Mouse (Mus musculus): Measurements from ENCODE around the gene 5430419D17Rik. TPM values are rescaled to one million over a fixed set of nuclear protein-coding genes. Genes with fewer than 3 reads are reported as not detected.

5430419D17Rik gene
- not detected for total RNA-seq (2022)

DNA sequence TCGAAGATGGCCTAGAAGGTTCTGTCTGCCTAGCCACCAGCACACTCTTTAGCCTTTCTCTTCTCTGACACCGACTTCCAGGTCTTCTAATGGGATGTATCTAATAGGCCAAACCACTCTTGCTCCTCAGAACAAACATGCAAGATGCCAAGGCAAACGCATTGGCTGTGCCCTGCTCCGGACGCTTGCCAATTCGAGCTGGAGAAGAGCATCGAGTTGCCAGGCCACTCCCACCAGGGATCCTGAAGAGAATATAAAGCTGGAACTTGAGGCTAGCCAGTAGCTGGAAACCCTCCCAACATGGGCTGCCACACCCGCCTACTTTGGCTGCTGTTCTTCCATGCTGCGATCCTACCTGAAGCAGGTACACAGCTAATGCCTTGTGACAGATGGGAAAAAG lies at the start of gene 5430419D17Rik:
TSS of gene 5430419D17Rik (plus strand) at position 282 of the 400 bp plus-strand sequence.
- no peak for DNase-seq

DNA sequence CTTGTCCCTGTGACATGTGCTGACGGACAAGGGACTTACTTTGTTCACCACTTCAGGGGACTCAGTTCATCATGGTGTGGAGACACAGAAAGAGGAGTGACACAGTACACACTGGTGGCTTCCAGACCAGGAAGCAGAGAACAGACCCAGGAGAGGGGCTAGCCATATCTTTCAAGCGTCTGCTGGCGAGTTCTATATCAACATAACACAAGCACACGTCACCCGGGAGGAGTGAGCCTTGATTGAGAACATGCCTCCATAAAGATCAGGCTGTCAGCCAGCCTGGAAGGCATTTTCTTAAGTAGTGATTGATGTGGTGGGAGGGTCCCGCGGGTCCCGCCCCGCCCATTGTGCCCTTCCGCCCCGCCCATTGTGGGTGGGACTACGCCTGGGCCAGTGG lies 44.2 kb upstream of the 5430419D17Rik start:
- no peak for DNase-seq

DNA sequence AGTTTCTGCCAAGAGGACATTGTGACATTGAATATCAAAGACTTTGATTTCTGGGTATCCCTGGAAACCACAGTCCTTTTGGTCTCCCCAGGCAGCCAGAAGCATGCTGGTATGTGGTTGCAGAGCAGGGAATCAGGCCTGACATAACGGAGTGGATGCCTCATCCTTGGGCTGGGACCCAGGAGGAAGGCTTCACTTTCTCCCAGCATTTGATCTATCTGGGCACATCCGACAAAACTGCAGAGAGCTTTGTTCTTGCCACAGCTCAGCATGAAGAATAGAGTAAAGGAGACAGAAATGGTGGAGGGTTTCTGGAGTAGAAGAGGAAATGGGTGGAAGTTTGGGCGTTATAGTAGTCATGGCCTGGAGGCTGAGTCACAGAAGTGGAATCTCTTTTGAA lies 41.0 kb upstream of the 5430419D17Rik start:
- no peak for DNase-seq

DNA sequence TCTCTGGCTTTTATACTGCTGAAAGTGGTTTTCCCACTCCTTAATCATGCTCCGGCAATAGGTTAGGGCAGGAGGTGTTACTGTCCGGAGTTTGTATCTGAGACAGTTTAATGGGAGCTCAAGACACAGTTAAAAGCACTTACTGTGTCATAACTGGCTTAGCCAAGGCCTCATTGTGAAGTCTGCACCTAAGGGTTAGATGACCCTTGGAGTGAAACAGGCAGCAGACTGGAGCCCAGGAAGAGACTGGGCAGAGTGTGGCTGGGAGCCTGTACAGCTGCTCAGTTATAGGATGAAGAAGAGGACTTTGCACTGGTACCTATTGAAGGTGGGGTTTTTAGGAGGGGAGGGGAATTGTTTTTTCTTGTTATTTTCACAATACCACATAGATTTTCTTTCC lies 28.0 kb upstream of the 5430419D17Rik start, which contains the start of gene 4933402N03Rik:
TSS of gene 4933402N03Rik (minus strand) at position 101 of the 400 bp plus-strand sequence.
- no peak for DNase-seq

DNA sequence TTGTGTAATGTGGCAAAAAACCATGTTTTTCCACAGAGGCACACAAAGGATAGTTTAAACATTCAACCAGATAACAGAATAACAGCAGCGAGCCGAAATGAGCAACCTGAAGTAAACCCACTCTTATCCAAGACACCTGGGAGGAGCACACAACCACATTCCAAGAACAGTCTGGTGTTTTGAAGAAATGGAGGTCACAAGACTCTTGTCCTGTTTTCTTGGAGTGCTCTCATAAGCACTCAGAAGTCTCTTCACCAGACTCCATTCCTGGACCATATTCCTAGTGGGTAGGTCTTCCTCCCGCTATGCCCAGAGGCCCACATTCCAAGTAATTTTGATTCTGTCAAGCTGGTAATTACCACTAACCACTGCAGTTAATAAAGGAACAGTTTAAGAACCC lies 24.0 kb upstream of the 5430419D17Rik start:
- DNase-seq = no peak

DNA sequence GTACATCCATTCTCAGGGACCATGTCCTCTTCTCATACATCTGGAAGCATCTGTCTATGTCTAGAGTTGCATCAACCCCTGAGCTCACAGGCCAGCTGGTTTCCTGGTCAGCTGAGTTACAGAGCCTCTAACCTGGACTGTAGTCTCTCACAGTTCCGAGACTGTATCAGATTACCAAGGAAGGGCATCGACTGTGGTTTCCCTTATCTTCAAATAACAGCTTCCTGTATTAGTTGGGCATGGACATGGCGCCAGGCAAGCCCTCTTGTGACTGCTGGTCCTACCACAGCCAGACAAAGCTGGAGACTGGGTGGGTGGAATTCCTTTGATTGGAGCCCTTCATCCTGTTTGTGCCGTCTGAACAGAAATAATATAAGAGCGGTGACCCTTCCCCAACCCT lies 21.2 kb upstream of the 5430419D17Rik start:
- no peak for DNase-seq

DNA sequence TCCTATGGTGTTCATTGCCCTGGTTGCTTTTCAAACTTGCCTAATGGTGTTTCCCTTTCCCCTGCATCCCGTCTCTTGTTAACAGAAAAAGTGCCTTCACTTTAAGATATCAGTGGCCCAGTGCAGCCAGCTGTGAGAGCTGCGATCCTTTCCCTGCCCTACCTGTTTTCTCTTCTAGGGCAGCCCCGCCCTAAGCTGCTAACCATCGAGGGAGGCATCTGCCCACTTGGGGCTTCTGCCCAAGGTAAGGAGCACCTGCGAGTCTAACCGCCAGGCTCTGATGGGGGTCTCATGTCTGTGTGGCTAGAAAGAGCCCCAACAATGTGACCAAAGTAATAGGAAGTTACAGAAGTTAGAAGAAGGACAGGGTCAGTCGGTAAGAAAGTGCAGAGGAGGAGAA lies 12.0 kb upstream of the 5430419D17Rik start:
- DNase-seq = no peak

DNA sequence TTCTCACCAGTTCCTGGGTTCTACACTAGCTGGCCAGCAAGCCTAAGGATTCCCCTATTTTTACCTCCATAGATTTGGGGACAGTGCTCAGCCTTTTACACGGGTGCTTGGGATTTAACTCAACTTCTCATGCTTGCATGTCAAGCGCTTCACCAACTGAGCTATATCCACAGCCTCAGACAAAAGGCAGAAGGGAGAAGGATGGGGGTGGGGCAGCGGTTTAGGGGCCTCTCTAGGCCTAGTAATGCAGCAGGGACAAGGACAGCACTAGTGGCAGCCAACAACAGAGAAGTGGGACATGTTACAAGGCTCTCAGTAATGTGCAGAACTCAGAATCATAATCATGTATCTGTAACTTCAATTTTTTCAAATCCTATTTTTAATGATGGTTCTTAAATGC lies 6.4 kb upstream of the 5430419D17Rik start:
- no peak for DNase-seq

DNA sequence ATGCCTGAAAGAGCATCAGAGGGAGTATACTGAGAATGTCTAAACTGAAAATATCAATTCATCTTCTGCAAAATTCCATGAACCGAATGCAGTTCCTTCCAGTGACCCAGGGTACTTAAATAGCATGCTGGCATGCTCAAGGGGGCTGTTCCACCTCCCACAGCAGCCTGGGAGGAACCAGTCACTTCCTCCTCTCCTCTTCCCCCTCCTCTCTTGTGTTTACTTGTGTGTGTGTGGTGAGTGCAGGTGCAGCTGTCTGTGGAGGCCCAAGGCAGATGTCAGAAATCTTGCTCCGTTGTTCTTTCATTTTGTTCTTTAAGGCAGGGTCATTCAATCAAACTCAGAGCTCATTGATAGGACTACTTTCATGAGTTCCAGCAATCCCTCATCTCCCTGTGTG lies 5.1 kb upstream of the 5430419D17Rik start:
- DNase-seq = no peak

DNA sequence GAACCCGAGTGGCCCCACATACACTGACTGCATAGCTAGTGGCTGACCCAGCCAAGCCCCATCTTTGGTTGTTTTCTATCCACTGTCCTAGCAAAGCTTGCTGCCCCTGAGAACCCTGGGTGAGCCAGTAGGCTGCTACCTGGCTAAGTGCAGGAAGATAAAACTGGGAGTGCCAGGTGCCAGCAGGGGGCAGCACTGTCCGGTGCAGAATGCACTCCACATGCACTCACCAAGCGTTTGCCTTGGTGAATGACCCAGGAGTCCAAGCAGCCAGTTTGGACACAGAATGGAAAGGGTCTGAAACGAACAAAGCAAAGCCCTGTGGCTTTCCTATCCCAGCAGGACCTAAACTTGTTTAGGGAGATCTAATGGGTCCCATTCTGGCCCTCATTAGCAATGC lies 8.5 kb downstream of the 5430419D17Rik start:
- no peak for DNase-seq

DNA sequence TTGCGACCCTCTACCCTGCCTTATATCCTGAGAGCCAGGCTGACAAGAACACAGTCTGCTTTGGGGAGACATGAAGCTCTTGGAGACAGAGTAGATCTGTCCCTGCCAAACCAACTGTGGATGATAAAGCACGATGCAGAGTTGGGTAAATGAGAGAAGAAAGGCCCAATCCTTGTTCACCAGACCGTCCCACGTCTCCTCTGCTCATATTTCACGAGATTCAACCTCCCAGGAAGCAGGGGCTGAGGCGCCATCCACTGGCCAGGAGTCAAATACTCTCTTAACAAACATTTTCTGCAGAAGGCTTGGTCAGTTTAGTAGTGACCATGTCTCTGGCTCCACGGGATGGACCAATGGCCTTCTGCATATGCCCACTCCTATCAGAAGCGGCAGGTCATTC lies 10.1 kb downstream of the 5430419D17Rik start:
- no peak for DNase-seq

DNA sequence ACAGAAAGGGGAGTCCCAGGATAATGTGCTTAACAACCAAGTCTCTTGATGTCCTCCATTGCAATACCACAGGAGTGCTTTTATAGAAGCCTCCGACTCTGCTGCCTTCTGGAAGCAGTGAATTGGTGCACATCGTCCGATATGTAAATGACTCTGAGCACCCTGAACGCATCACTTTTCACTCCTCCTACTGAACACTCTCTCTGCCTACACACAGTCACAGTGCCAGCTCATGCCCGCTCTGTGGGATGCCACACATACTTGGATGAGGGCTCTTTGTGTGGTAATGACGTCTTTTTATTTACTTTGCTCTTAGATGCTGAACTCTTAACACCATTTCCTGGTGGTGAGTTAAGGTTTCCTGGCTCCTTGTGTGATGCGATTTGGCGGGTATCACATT lies 12.8 kb downstream of the 5430419D17Rik start:
- DNase-seq = no peak

DNA sequence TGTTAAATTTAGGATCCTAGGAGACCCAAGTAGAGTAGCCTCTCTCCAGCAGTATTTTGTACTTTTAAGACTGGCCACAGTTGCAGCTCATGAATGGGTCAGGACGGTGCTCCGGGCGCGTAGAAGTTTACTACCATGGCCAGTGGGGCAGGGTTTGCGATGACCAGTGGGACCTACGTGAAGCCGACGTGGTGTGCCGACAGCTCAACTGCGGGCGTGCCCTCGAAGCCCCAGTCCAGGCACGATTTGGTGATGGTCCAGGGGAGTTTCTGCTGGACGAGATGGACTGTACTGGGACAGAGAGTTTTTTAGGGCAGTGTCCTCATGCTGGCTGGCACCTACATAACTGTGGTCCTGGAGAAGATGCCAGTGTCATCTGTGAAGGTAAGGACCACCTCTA lies 13.8 kb downstream of the 5430419D17Rik start:
- no peak for DNase-seq

DNA sequence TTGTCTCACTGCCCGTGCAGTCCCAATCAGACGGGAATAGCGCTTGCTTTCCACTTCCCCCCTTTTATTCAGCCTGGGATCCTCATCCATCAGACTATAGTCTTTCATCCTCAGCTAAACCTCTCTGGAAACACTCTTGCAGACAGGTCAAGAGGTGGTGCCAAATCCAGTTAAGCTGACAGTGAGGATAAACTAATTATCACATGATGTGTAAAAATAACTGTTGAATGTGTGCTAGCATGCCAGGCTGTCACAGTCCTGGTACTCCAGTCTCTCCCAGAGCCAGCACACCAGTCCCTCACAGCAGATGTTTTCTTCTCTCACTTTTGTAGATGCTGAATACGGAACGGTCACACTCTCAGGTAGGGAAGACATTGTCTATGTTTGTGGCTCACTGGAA lies 48.9 kb downstream of the 5430419D17Rik start:
- DNase-seq = no peak

DNA sequence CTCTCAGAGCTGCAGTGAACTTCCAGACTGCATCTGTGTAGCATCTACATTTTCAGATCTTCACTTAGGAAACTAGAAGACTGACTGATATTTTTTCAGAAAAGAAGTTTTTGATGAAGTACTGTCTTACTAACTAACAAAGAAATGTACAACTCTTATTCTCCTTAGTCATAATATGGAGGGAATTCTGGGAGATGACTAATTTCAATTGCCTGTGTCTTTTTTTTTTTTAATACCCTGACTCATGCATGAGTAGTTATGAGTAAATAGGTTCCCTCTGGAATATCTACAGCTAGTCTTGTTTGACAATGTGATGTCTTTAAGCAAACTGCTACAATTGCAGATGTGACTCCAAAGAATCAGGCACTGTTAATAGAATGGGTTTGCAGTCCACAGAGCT lies 61.9 kb downstream of the 5430419D17Rik start:
- no peak for DNase-seq

DNA sequence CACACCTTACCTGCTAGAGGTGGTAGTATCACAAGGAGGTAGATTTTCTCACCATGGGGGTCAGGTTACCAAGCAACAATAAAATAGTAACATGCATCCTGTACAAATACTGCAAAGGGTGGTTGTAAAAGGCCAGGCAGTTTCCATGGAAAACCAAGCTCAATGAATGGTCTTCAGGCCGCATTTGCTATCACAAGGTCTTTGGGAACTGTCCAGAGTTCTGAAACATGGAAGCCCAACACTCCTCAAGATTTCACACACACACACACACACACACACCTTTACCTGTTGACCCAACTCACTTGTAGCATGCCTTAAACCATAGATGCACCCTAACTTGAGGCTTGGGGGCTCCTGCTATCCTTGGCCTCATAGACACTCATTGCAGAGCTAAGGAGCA lies 70.8 kb downstream of the 5430419D17Rik start:
- DNase-seq = no peak

DNA sequence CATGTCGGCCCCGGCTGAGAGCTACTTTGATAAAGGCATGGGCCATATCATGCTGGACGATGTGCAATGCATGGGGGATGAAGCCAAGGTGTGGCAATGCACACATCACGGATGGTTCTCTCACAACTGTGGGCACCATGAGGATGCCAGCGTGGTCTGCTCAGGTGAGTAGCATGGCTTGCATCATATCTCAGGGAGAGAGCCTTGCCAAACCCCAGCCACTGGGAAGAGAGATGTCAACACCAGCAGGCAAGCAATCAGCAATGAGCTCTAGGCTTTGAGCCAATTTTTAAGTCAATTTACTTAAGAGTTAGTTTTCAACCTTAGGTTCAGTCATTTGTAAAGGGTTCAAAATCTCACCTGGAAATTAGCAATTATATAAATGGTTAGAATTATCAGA lies 82.6 kb downstream of the 5430419D17Rik start:
- no peak for DNase-seq

DNA sequence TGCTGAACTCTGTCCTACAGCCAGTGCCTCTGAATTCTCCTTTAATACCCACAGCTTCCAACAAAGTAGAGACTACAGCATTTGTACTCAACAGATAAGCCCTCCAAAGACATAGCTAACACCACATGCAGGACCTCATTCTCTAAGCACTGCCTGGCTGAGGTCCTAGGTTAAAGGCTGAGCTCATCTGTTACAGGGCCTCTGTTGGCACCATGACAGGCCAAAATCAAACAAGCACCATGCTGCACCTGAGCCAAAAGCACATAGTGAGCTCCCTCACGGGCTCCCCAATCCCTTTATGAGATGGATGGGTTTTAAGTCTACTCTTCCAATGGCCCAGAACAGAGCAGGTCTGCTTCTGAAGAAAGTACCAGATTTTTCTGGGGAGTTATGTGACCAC lies 83.1 kb downstream of the 5430419D17Rik start:
- DNase-seq = no peak

DNA sequence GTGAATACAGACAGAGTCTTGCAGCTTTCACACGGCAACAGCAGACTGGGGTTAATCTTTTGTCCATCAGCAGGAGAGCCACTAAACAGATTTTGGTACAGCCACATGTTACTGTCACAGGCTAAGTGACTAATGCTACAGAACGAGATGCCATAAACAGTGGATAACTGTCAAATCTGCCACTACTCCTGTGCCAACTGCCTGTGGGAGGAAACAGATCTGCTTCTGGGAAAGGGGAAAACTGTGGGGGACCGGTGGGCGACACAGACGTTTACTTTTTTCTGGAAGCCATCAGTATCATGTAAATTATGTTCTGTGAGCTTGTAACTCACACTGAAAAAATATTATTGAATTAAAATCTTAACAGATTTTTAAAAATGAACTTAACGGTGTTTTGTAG lies 86.7 kb downstream of the 5430419D17Rik start:
- DNase-seq = no peak

DNA sequence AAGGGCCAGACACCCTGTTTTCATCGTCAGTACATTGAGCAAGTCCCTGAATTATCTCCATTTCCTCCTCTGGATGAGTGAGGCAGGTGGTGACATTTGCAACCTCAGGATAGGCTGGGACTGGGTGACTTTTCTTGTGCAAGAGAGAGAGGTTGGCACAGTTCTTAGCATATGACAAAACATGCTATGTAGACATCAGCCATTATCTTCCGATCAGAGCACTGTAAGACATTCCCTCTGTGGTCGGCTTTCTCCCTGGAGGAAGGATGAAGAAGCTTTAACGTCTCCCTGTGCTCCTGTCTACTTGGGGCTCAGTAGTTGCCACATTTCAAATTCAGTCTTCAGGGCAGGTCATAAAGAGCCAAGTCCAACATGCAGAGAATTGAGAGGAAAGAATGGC lies 90.0 kb downstream of the 5430419D17Rik start:
- no peak for DNase-seq

DNA sequence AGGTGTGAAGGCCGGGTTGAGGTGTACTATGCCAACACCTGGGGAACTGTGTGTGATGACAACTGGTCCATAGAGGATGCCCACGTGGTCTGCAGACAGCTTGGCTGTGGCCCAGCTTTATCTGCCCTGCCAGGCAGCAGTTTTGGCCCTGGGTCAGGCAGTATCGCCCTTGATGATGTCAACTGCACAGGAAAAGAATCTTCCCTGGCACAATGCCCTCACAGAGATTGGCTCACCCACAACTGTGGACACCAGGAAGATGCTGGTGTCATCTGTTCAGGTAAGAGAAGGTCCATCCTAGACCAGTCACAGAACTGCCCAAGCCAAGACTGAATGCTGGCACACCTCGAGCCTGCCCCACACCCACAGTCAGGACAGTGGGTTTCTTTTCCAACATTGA lies 91.6 kb downstream of the 5430419D17Rik start:
- DNase-seq = no peak

DNA sequence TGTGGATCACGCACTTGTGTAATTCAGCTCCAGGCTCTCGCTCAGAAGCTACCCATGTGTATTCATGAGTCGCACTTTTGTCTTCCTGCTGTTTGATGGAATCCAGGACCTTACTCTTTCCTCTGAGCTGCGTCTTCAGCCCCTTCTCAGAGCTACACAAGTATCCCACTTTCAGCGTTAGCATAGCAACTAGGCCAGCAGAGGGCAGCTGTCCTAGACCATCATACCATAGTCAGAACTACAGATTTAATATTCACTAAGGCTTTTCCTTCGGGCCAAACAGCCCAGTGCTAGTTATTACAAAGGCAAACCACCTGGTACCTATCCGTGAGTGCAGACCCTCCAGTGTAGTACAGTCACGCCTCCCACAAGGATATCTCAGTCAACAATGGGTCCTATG lies 122.9 kb downstream of the 5430419D17Rik start:
- DNase-seq = no peak

DNA sequence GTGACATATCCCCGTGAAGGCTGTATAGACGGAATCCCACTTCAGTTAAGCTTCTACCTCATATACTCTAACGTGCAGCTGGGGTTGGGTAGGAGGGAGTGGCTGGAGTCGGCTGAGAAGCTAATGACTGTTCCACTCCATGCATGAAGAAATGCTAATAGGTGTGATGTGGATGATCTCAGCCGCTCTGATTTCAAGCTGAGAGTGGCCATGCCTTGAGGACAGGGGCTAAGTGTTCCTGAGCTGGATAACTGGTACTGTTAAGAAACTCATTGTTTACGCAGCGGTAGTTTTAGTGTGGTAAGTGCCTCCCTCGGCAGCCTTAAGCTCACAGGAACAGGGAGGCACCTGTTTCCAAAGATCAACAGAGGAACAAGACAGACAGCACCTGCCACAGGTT lies 129.1 kb downstream of the 5430419D17Rik start:
- DNase-seq = no peak

DNA sequence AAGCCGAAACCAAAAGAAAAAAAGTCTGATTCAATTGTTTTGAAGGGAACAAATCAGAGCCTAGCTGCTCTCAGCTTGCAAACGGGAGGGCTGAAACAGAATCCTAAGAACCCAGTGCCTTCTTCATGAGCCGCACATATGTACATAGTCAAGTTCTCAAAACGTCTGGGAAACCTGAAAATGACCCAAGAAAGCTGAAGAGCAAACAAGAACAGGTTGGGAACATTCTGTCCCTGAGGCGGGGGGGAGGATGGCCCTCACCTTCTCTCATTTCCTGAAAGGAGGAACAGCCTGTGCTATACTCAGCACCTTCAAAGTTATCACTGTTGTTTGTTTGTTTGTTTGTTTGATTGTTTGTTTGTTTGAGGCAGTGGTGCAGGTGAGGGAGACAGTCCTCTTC lies 132.5 kb downstream of the 5430419D17Rik start:
- no peak for DNase-seq

DNA sequence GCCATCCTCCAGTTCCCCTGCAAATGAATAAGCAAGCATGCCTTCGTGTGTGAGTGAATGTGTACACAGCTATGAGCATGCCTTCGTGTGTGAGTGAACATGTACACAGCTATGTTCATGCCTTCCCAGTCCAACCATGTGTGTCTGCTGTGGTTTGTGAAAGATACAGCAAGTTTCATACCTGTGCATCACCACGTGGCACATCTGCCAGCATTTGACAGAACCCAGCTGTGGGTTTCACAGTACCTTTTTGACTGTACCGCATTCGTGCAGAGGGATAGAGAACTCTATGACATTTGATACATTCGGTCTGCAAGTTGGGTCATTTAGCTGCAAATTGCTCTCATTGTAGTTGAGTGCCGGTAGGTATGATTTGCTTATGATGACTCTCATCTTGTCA lies 140.3 kb downstream of the 5430419D17Rik start:
- DNase-seq = no peak

DNA sequence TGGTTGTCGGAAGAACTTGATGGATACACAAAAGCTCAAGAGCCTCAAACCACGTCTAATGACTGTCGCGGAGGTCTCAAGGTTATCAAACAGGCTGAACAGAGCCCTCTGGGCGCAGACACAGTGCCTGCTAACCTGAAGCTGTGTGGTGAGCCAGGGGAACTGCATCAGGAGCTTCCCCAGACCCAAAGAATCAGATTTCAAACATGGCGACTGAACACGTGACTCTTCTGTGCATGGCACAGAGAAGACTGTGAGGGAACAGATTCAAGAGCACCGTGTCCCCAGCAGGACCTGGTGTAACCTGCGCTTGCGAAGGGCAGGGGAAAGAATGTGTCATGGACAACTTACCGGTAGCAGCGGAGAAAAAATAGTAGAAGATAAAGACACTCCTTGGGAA lies 143.4 kb downstream of the 5430419D17Rik start:
- DNase-seq = no peak
